Comparison of ENCODE assay signal across 8 mouse cellular contexts in the genomic region with DNA sequence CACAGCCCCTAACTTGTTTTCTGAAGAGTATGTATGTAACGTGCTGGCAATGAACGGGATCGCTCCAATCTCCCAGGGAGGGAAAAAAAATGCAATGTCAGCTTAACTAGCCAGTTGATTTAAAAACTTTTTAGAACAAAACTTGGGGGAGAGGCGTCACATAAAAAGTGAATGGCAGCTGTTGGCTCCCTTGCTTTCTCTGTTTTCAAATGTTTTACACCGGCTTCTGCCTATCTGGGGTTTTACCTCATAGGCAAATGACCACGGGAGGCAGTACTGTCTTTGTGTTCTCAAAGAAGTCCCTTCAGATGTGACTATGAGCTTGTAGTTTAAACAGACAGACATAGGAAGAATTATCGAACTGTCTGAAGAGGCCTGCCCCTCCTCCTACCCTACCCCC. TPM values are rescaled to one million over a fixed set of nuclear protein-coding genes. Genes with fewer than 3 reads are reported as not detected.
A peak's percentile ranks its signal among the peaks of the same experiment; 100 is the strongest.
DNase-seq lines count a peak whose midpoint lies in the region; ATAC-seq and TF ChIP-seq lines count a peak whose summit lies in the region.
"Had no signal": no experiment of that assay in that cellular context is flagged by ENCODE, and none has a peak within 500 bp of the region (broad histone marks: within the 10 kb centered on the region; RNA-seq: fewer than 3 reads in every experiment).

No protein-coding gene starts in this region.

- no peak; the same call in 1 of the 2 replicates for TF ChIP-seq CTCF in lung, embryonic 14.5 days (IDR thresholded peaks at IDR 0.05; ENCODE audit: low read depth)

- peak; percentile 69 for DNase-seq in lung, embryonic 14.5 days
- DNase-seq in lung, postnatal 10 days, result no peak
- no peak for DNase-seq in layer of hippocampus, adult 11-12 months (ENCODE audit: low spot score)
- no peak for DNase-seq in layer of hippocampus, postnatal 14 days (ENCODE audit: low spot score in 2 of 2)

- H3K9ac ChIP-seq in lung, embryonic 14.5 days, result peak overlapping the region; percentile 24; the same call in 1 of the 2 replicates
- 0 out of 2 replicates have a peak overlapping the region, but pooled peaks have one; percentile 40 for H3K9ac ChIP-seq in forebrain, embryonic 13.5 days
- peak overlapping the region; percentile 44 for H3K9ac ChIP-seq in limb, embryonic 12.5 days (replicated peaks)
- H3K9ac ChIP-seq in stomach, embryonic 15.5 days, result no peak overlapping the region

- H3K27ac ChIP-seq in lung, embryonic 14.5 days (ENCODE audit: low read depth), result peak overlapping the region; percentile 51
- no peak overlapping the region for H3K27ac ChIP-seq in forebrain, embryonic 13.5 days
- H3K27ac ChIP-seq in limb, embryonic 12.5 days, result peak overlapping the region; percentile 78
- peak overlapping the region; percentile 32; the same call in 1 of the 2 replicates for H3K27ac ChIP-seq in stomach, embryonic 15.5 days

- no peaks in the 10 kb centered on the region for H3K27me3 ChIP-seq in lung, embryonic 14.5 days (ENCODE audit: insufficient read depth, low read length)
- H3K27me3 ChIP-seq in forebrain, embryonic 13.5 days, result peaks cover 4% of the 10 kb centered on the region; the same call in 1 of the 2 replicates
- H3K27me3 ChIP-seq in limb, embryonic 12.5 days, result no peaks in the 10 kb centered on the region
- no peaks in the 10 kb centered on the region for H3K27me3 ChIP-seq in stomach, embryonic 15.5 days (replicated peaks)

- peak overlapping the region; percentile 62 for H3K4me2 ChIP-seq in lung, embryonic 14.5 days
- H3K4me2 ChIP-seq in forebrain, embryonic 13.5 days, result peak overlapping the region; percentile 57
- H3K4me2 ChIP-seq in limb, embryonic 12.5 days, result peak overlapping the region; percentile 73
- H3K4me2 ChIP-seq in stomach, embryonic 15.5 days, result peak overlapping the region; percentile 53

- H3K4me3 ChIP-seq in lung, embryonic 14.5 days (ENCODE audit: low read depth, low read length), result peak overlapping the region; percentile 31
- H3K4me3 ChIP-seq in forebrain, embryonic 13.5 days, result peak overlapping the region; percentile 27
- H3K4me3 ChIP-seq in limb, embryonic 12.5 days (replicated peaks), result peak overlapping the region; percentile 31
- H3K4me3 ChIP-seq in stomach, embryonic 15.5 days (replicated peaks), result peak overlapping the region; percentile 27
- H3K4me3 ChIP-seq: erythroblast, embryonic 14.5 days had no signal

- no peaks in the 10 kb centered on the region for H3K36me3 ChIP-seq in lung, embryonic 14.5 days (ENCODE audit: insufficient read depth)
- no peaks in the 10 kb centered on the region for H3K36me3 ChIP-seq in forebrain, embryonic 13.5 days (ENCODE audit: poor library complexity, severe bottlenecking)
- H3K36me3 ChIP-seq in limb, embryonic 12.5 days, result 0 out of 2 replicates have a peak, but pooled peaks cover 3% of the 10 kb centered on the region
- H3K36me3 ChIP-seq in stomach, embryonic 15.5 days, result no peaks in the 10 kb centered on the region

- H3K4me1 ChIP-seq in lung, embryonic 14.5 days (ENCODE audit: insufficient read depth), result peaks cover 20% of the 10 kb centered on the region
- H3K4me1 ChIP-seq in forebrain, embryonic 13.5 days, result peaks cover 21% of the 10 kb centered on the region; the same call in 1 of the 2 replicates
- H3K4me1 ChIP-seq in limb, embryonic 12.5 days (replicated peaks), result peaks cover 69% of the 10 kb centered on the region
- H3K4me1 ChIP-seq in stomach, embryonic 15.5 days, result peaks cover 28% of the 10 kb centered on the region

- ATAC-seq in lung, embryonic 14.5 days (ENCODE audit: insufficient read depth), result no peak
- ATAC-seq in forebrain, embryonic 13.5 days, result no peak
- ATAC-seq in limb, embryonic 12.5 days (ENCODE audit: insufficient number of reproducible peaks, insufficient read depth, low FRiP score, low TSS enrichment, low read depth), result no peak
- ATAC-seq in stomach, embryonic 15.5 days (ENCODE audit: insufficient read depth, low FRiP score, low read depth), result no peak

- H3K9me3 ChIP-seq in lung, embryonic 14.5 days (ENCODE audit: low read depth, low read length), result no peaks in the 10 kb centered on the region
- H3K9me3 ChIP-seq in forebrain, embryonic 13.5 days (replicated peaks), result no peaks in the 10 kb centered on the region
- no peaks in the 10 kb centered on the region for H3K9me3 ChIP-seq in limb, embryonic 12.5 days
- H3K9me3 ChIP-seq in stomach, embryonic 15.5 days, result no peaks in the 10 kb centered on the region

- 24% methylated on average over 7 of the region's 7 CpGs for WGBS in lung, embryonic 14.5 days
- WGBS in forebrain, embryonic 13.5 days, result 34% methylated on average over 7 of the region's 7 CpGs
- 19% methylated on average over 7 of the region's 7 CpGs for WGBS in limb, embryonic 12.5 days
- WGBS in stomach, embryonic 15.5 days, result 28% methylated on average over 7 of the region's 7 CpGs

RNA-seq across cellular contexts. Expression of gene Prickle1, which starts 4.3 kb away (rescaled TPM):
- 22.7 and 26.9 TPM in 2 replicates for polyA plus RNA-seq in lung, embryonic 14.5 days (2014; fragmentation: Nextera tagmentation; extraction: Ambion mirVana)
- 5.6 and 6.9 TPM in 2 replicates for polyA plus RNA-seq in forebrain, embryonic 13.5 days (2015; fragmentation: Nextera tagmentation; extraction: Ambion mirVana)
- polyA plus RNA-seq in limb, embryonic 12.5 days (2016; fragmentation: Nextera tagmentation; extraction: Ambion mirVana), result 56.5 and 61.5 TPM in 2 replicates
- polyA plus RNA-seq in stomach, embryonic 15.5 days (2015; fragmentation: Nextera tagmentation; extraction: Ambion mirVana), result 22.1 and 23.0 TPM in 2 replicates
- total RNA-seq in layer of hippocampus, postnatal 14 days (2021), result 10 to 100 TPM; 53.5 to 61.8 TPM
